Mouse (Mus musculus): ENCODE results near the gene Pi4ka. TPM values are rescaled to one million over a fixed set of nuclear protein-coding genes. Genes with fewer than 3 reads are reported as not detected.

Gene Pi4ka
- polyA plus RNA-seq (2012; rRNA removed) = 13.2 and 15.5 TPM in 2 replicates

DNA sequence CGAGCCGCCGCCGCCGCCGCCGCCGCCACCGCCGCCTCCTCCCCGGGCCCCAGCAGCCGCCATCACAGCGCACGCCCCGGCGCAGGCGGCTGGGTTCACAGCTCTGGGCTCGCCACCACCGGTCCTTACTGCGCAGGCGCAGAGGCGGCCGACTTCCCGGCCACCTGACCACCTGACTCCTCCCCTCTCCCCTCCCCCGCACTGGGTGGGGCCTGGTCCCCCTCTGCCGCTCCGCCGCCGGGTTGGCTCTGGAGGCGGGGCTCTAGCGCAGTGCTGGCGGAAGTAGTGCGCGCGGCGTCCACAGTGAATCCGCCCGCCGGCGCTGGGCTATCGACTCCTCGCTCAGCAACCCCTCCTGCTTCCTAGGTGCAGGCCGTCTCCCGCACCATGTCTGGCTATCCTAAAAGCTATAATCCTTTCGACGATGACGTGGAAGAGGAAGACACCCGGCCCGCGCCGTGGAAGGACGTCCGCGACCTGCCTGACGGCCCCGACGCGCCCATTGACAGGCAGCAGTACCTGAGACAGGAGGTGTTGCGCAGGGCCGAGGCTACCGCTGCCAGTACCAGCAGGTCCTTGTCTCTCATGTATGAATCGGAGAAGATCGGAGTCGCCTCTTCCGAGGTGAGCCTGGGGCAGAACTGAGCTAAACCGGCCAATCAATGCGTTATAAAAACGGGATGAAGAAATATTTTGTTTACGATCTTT lies at the start of gene Pi4ka, which contains the start of gene Snap29:
Gene Pi4ka, minus strand, starts transcription at position 579 of the 708 bp plus-strand sequence.
Gene Snap29, plus strand, starts transcription at position 251 of the 708 bp plus-strand sequence.

DNA sequence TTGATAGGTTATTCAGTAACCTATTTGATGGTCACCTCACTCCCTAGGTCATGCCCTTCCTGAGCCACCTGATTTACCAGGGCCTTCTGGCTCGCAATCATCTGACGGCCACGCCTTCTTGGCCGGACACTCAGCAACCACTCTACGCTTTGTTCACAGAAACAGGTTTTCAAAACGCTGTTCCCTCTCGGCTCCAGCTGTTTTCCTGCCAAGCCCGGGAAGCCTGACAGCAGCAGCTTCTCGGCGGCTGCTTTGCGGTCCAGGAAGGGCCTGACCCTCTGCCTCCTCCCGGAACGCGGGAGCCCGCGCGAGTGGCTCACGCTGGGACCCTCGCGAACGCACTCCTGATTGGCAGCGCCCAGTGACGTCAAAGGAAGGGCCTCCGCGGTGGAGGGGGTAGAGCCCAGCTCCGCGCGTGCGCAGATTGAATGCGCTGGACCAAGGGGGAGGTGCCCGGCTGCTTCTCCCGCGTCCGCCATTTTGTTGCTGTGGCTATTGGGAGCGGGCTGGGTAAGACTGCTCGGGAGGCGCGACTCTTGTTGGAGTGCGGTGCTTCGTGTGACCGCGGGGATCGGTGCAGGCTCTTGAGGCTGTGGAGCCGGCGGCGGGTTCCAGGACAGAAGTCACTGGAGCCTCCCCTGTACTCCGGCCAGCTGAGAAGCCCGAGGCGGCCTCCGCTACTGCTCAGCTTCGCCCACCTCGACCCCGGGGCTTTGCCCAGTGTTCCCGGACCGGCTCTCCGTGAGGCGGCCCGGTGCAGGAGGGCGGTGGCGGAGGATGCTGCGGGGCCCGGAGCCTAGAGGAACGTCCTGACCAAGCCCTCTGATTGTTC lies 45.6 kb upstream of the Pi4ka start, which contains the start of gene Crkl:
Gene Crkl, plus strand, starts transcription at position 447 of the 832 bp plus-strand sequence.

GRCm38 (mm10) chr16:17331116-17331515 lies 75.0 kb downstream of the Pi4ka start, which contains the start of gene Serpind1:
Serpind1 (plus strand) TSS chr16:17331371.

GRCm38 (mm10) chr16:17275721-17276120 lies 130.4 kb downstream of the Pi4ka start, which contains the start of gene Tmem191c:
Tmem191c (plus strand) TSS chr16:17276077.

GRCm38 (mm10) chr16:17232794-17233701 lies 173.1 kb downstream of the Pi4ka start, which contains the start of gene Hic2:
Hic2 (plus strand) TSS chr16:17233572.

Other genes with a start within 250 kb of the Pi4ka start
- gene Ube2l3, start 203.7 kb downstream of the Pi4ka start, polyA plus RNA-seq (2012; rRNA removed) = 43.2 and 49.9 TPM in 2 replicates
- gene Rimbp3, start 197.7 kb downstream of the Pi4ka start, polyA plus RNA-seq (2012; rRNA removed) = 0.02 TPM in 2 replicates
- 1.5 and 1.9 TPM in 2 replicates for gene Hic2, start 172.7 kb downstream of the Pi4ka start, polyA plus RNA-seq (2012; rRNA removed)
- gene Tmem191c, start 130.2 kb downstream of the Pi4ka start, polyA plus RNA-seq (2012; rRNA removed) = 3.2 TPM in 2 replicates
- 233 and 244 TPM in 2 replicates for gene Serpind1, start 74.9 kb downstream of the Pi4ka start, polyA plus RNA-seq (2012; rRNA removed)
- gene Snap29, start 328 bp downstream of the Pi4ka start, polyA plus RNA-seq (2012; rRNA removed) = 3.8 and 4.5 TPM in 2 replicates
- 7.5 and 7.8 TPM in 2 replicates for gene Crkl, start 45.7 kb upstream of the Pi4ka start, polyA plus RNA-seq (2012; rRNA removed)
- 14.7 and 16.2 TPM in 2 replicates for gene Aifm3, start 83.3 kb upstream of the Pi4ka start, polyA plus RNA-seq (2012; rRNA removed)
- gene Lztr1, start 102.4 kb upstream of the Pi4ka start, polyA plus RNA-seq (2012; rRNA removed) = 68.0 and 81.9 TPM in 2 replicates
- 18.5 and 20.1 TPM in 2 replicates for gene Thap7, start 124.8 kb upstream of the Pi4ka start, polyA plus RNA-seq (2012; rRNA removed)
- 0.06 and 0.11 TPM in 2 replicates for gene Lrrc74b, start 154.9 kb upstream of the Pi4ka start, polyA plus RNA-seq (2012; rRNA removed)
- 0.08 and 0.10 TPM in 2 replicates for gene P2rx6, start 155.6 kb upstream of the Pi4ka start, polyA plus RNA-seq (2012; rRNA removed)
- 5.4 and 6.0 TPM in 2 replicates for gene Slc7a4, start 176.9 kb upstream of the Pi4ka start, polyA plus RNA-seq (2012; rRNA removed)
- gene Smpd4, start 213.0 kb upstream of the Pi4ka start, polyA plus RNA-seq (2012; rRNA removed) = 17.5 and 17.6 TPM in 2 replicates
- 1.6 and 1.8 TPM in 2 replicates for gene Ccdc74a, start 240.2 kb upstream of the Pi4ka start, polyA plus RNA-seq (2012; rRNA removed)

Data from liver, embryonic 18 days (tissue).